Mouse (Mus musculus): ENCODE measurements around the gene Coq10a. TPM values are rescaled to one million over a fixed set of nuclear protein-coding genes. Genes with fewer than 3 reads are reported as not detected.

The Coq10a gene
- polyA plus RNA-seq, 1 experiment from 2014 or later = 10.9 TPM

- H3K4me1 ChIP-seq (ENCODE audit: insufficient read depth, low read length) = no peaks in the 10 kb centered on the region
- 83% methylated on average over 12 of the region's 12 CpGs for WGBS
- no peaks in the 10 kb centered on the region for H3K27me3 ChIP-seq (ENCODE audit: insufficient read depth, low read length)
- H3K36me3 ChIP-seq (ENCODE audit: insufficient read depth, low read length) = peaks cover 78% of the 10 kb centered on the region
- no peak overlapping the region for H3K9ac ChIP-seq (replicated peaks; ENCODE audit: low read length)
- H3K4me2 ChIP-seq (replicated peaks; ENCODE audit: low read depth, low read length) = no peak overlapping the region
- no peak for ATAC-seq (ENCODE audit: low FRiP score, low TSS enrichment)
- H3K4me3 ChIP-seq (ENCODE audit: low read length) = no peak overlapping the region
- H3K27ac ChIP-seq (ENCODE audit: low read length) = no peak overlapping the region
- H3K9me3 ChIP-seq (ENCODE audit: low read length) = no peaks in the 10 kb centered on the region
Measured at GRCm38 (mm10) chr10:128390366-128390765, 21.6 kb upstream of the Coq10a start.

GRCm38 (mm10) chr10:128389570-128389969, 20.8 kb upstream of the Coq10a start:
- Histone ChIP-seq H3K9me3 (ENCODE audit: low read length) (no peaks in the 10 kb centered on the region), H3K4me2 (replicated peaks; ENCODE audit: low read depth, low read length) (no peak overlapping the region), H3K36me3 (ENCODE audit: insufficient read depth, low read length) (peaks cover 86% of the 10 kb centered on the region), H3K4me3 (ENCODE audit: low read length) (no peak overlapping the region), H3K4me1 (ENCODE audit: insufficient read depth, low read length) (no peaks in the 10 kb centered on the region), H3K27ac (ENCODE audit: low read length) (no peak overlapping the region), H3K27me3 (ENCODE audit: insufficient read depth, low read length) (no peaks in the 10 kb centered on the region), H3K9ac (replicated peaks; ENCODE audit: low read length) (no peak overlapping the region)
- ATAC-seq (ENCODE audit: low FRiP score, low TSS enrichment) = no peak
- WGBS = 86% methylated on average over 6 of the region's 6 CpGs

- Histone ChIP-seq H3K4me2 (replicated peaks; ENCODE audit: low read depth, low read length) (no peak overlapping the region), H3K27ac (ENCODE audit: low read length) (no peak overlapping the region), H3K4me1 (ENCODE audit: insufficient read depth, low read length) (no peaks in the 10 kb centered on the region), H3K9me3 (ENCODE audit: low read length) (no peaks in the 10 kb centered on the region), H3K9ac (replicated peaks; ENCODE audit: low read length) (no peak overlapping the region), H3K4me3 (ENCODE audit: low read length) (no peak overlapping the region), H3K36me3 (ENCODE audit: insufficient read depth, low read length) (peaks cover 92% of the 10 kb centered on the region), H3K27me3 (ENCODE audit: insufficient read depth, low read length) (no peaks in the 10 kb centered on the region)
- 88% methylated on average over 14 of the region's 14 CpGs for WGBS
- no peak for ATAC-seq (ENCODE audit: low FRiP score, low TSS enrichment)
Measured at GRCm38 (mm10) chr10:128388941-128389340, 20.1 kb upstream of the Coq10a start.

- no peak overlapping the region for H3K27ac ChIP-seq (ENCODE audit: low read length)
- no peak overlapping the region for H3K4me2 ChIP-seq (replicated peaks; ENCODE audit: low read depth, low read length)
- H3K36me3 ChIP-seq (ENCODE audit: insufficient read depth, low read length) = peaks cover 95% of the 10 kb centered on the region
- 0 out of 2 replicates have a peak, but pooled peaks have one; percentile 24 for ATAC-seq (ENCODE audit: low FRiP score, low TSS enrichment)
- WGBS = 93% methylated on average over 7 of the region's 7 CpGs
- no peaks in the 10 kb centered on the region for H3K9me3 ChIP-seq (ENCODE audit: low read length)
- no peaks in the 10 kb centered on the region for H3K27me3 ChIP-seq (ENCODE audit: insufficient read depth, low read length)
- H3K4me3 ChIP-seq (ENCODE audit: low read length) = no peak overlapping the region
- no peak overlapping the region for H3K9ac ChIP-seq (replicated peaks; ENCODE audit: low read length)
- H3K4me1 ChIP-seq (ENCODE audit: insufficient read depth, low read length) = no peaks in the 10 kb centered on the region
Measured at GRCm38 (mm10) chr10:128385902-128386301, 17.1 kb upstream of the Coq10a start.

DNA sequence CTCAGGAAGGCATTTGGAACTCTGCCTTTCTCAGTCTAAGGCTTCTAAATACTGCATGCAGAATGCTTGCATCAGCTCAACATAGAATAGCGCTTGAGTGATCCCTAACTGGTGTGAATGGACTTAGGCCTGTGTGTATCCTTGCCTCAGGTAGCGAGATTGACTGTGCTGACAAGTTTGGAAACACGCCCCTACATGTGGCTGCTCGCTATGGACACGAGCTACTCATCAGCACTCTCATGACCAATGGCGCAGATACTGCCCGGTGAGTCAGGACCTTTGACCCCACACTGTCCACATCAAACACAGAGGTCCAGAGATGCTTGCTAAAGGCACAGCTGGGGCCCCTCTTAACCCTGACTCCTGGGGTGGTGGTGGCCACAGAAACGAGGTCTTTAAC, 13.7 kb upstream of the Coq10a start:
- H3K4me1 ChIP-seq (ENCODE audit: insufficient read depth, low read length) = peaks cover 15% of the 10 kb centered on the region
- no peak for ATAC-seq (ENCODE audit: low FRiP score, low TSS enrichment)
- WGBS = 91% methylated on average over 8 of the region's 8 CpGs
- H3K9me3 ChIP-seq (ENCODE audit: low read length) = no peaks in the 10 kb centered on the region
- no peak overlapping the region for H3K4me3 ChIP-seq (ENCODE audit: low read length)
- no peak overlapping the region for H3K27ac ChIP-seq (ENCODE audit: low read length)
- no peak overlapping the region for H3K9ac ChIP-seq (replicated peaks; ENCODE audit: low read length)
- H3K4me2 ChIP-seq (replicated peaks; ENCODE audit: low read depth, low read length) = no peak overlapping the region
- H3K27me3 ChIP-seq (ENCODE audit: insufficient read depth, low read length) = no peaks in the 10 kb centered on the region
- peaks cover 79% of the 10 kb centered on the region for H3K36me3 ChIP-seq (ENCODE audit: insufficient read depth, low read length)

- H3K36me3 ChIP-seq (ENCODE audit: insufficient read depth, low read length) = peaks cover 59% of the 10 kb centered on the region
Measured at GRCm38 (mm10) chr10:128380565-128380964, 11.8 kb upstream of the Coq10a start.

GRCm38 (mm10) chr10:128379260-128379659, 10.5 kb upstream of the Coq10a start:
- Histone ChIP-seq H3K4me2 (replicated peaks; ENCODE audit: low read depth, low read length) (no peak overlapping the region), H3K36me3 (ENCODE audit: insufficient read depth, low read length) (peaks cover 47% of the 10 kb centered on the region), H3K4me3 (ENCODE audit: low read length) (no peak overlapping the region), H3K27me3 (ENCODE audit: insufficient read depth, low read length) (no peaks in the 10 kb centered on the region), H3K4me1 (ENCODE audit: insufficient read depth, low read length) (peaks cover 23% of the 10 kb centered on the region), H3K9me3 (ENCODE audit: low read length) (0 out of 2 replicates have a peak, but pooled peaks cover 2% of the 10 kb centered on the region), H3K9ac (replicated peaks; ENCODE audit: low read length) (no peak overlapping the region; the same call in 1 of the 2 replicates), H3K27ac (ENCODE audit: low read length) (no peak overlapping the region)
- ATAC-seq (ENCODE audit: low FRiP score, low TSS enrichment) = no peak
- 93% methylated on average over 7 of the region's 7 CpGs for WGBS

More at GRCm38 (mm10) chr10:128380565-128380964, 11.8 kb upstream of the Coq10a start:
- Histone ChIP-seq H3K27ac (ENCODE audit: low read length) (no peak overlapping the region), H3K27me3 (ENCODE audit: insufficient read depth, low read length) (no peaks in the 10 kb centered on the region), H3K9me3 (ENCODE audit: low read length) (no peaks in the 10 kb centered on the region), H3K4me3 (ENCODE audit: low read length) (no peak overlapping the region), H3K4me2 (replicated peaks; ENCODE audit: low read depth, low read length) (no peak overlapping the region), H3K4me1 (ENCODE audit: insufficient read depth, low read length) (peaks cover 23% of the 10 kb centered on the region), H3K9ac (replicated peaks; ENCODE audit: low read length) (no peak overlapping the region)
- ATAC-seq (ENCODE audit: low FRiP score, low TSS enrichment) = no peak
- 86% methylated on average over 5 of the region's 5 CpGs for WGBS

GRCm38 (mm10) chr10:128378462-128378861, 9.7 kb upstream of the Coq10a start:
- Histone ChIP-seq H3K4me3 (ENCODE audit: low read length) (no peak overlapping the region), H3K4me2 (replicated peaks; ENCODE audit: low read depth, low read length) (peak overlapping the region; percentile 89), H3K9ac (replicated peaks; ENCODE audit: low read length) (peak overlapping the region; percentile 100), H3K36me3 (ENCODE audit: insufficient read depth, low read length) (peaks cover 39% of the 10 kb centered on the region), H3K27me3 (ENCODE audit: insufficient read depth, low read length) (no peaks in the 10 kb centered on the region), H3K27ac (ENCODE audit: low read length) (no peak overlapping the region), H3K4me1 (ENCODE audit: insufficient read depth, low read length) (peaks cover 23% of the 10 kb centered on the region), H3K9me3 (ENCODE audit: low read length) (0 out of 2 replicates have a peak, but pooled peaks cover 5% of the 10 kb centered on the region)
- WGBS = 60% methylated on average over 2 of the region's 3 CpGs
- no peak for ATAC-seq (ENCODE audit: low FRiP score, low TSS enrichment)

- Histone ChIP-seq H3K9ac (replicated peaks; ENCODE audit: low read length) (peak overlapping the region; percentile 100), H3K36me3 (ENCODE audit: insufficient read depth, low read length) (peaks cover 35% of the 10 kb centered on the region), H3K9me3 (ENCODE audit: low read length) (0 out of 2 replicates have a peak, but pooled peaks cover 5% of the 10 kb centered on the region), H3K4me1 (ENCODE audit: insufficient read depth, low read length) (peaks cover 23% of the 10 kb centered on the region), H3K4me2 (replicated peaks; ENCODE audit: low read depth, low read length) (peak overlapping the region; percentile 89), H3K4me3 (ENCODE audit: low read length) (peak overlapping the region; percentile 88), H3K27ac (ENCODE audit: low read length) (peak overlapping the region; percentile 89), H3K27me3 (ENCODE audit: insufficient read depth, low read length) (no peaks in the 10 kb centered on the region)
- 49% methylated on average over 14 of the region's 14 CpGs for WGBS
- no peak for ATAC-seq (ENCODE audit: low FRiP score, low TSS enrichment)
Measured at GRCm38 (mm10) chr10:128377940-128378448, 9.2 kb upstream of the Coq10a start.

DNA sequence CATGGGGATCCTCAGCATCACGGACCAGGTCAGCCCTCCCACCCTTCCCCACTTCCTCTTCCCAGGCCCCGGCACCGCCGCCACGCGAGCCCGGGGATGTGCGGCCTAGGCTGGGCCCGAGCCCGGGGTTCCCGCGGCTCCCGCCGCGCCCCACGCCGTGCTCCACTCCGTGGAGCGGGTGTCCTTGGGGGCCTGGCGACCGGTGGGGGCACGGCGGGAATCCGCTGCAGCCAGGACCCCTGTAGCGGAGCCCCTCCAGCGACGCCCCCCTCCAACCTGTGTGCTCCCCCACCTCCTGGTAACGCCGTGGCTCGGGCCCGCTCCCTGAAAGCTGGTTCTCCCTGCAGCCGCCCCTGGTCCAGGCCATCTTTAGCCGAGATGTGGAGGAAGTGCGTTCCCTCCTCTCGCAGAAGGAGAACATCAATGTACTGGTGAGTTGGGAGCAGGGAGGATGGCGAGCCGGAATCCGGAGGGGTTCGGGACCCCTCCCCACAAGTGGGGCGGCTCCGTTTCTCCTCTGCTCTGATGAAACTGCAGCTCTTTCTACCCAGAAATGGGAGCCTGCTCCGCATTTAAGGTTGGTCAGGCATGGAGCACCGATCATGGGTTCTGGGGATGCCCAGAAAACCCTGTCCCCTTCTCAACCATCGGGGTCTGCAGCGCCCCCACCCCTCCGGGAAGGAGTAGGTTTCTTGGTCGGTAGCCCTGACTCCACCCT, 8.6 kb upstream of the Coq10a start:
- Histone ChIP-seq H3K27me3 (ENCODE audit: insufficient read depth, low read length) (no peaks in the 10 kb centered on the region), H3K27ac (ENCODE audit: low read length) (peak overlapping the region; percentile 89), H3K9ac (replicated peaks; ENCODE audit: low read length) (peak overlapping the region; percentile 100), H3K4me1 (ENCODE audit: insufficient read depth, low read length) (peaks cover 23% of the 10 kb centered on the region), H3K4me3 (ENCODE audit: low read length) (peak overlapping the region; percentile 88), H3K9me3 (ENCODE audit: low read length) (0 out of 2 replicates have a peak, but pooled peaks cover 5% of the 10 kb centered on the region), H3K36me3 (ENCODE audit: insufficient read depth, low read length) (peaks cover 29% of the 10 kb centered on the region), H3K4me2 (replicated peaks; ENCODE audit: low read depth, low read length) (peak overlapping the region; percentile 89)
- peak; percentile 41 for ATAC-seq (ENCODE audit: low FRiP score, low TSS enrichment)
- WGBS = 0% methylated on average over 32 of the region's 47 CpGs
